Mouse (Mus musculus): ENCODE data around the gene Ostf1. TPM values are rescaled to one million over a fixed set of nuclear protein-coding genes. Genes with fewer than 3 reads are reported as not detected.

Ostf1 gene
- polyA plus RNA-seq, 1 experiment from 2014 or later = 46.1 TPM

- DNase-seq (ENCODE audit: low spot score, missing footprints) (peak; percentile 51), ATAC-seq (ENCODE audit: low FRiP score) (no peak)
- no peaks in the 10 kb centered on the region for H3K4me1 ChIP-seq (ENCODE audit: control insufficient read depth, insufficient read depth, low read length)
- no peak overlapping the region for H3K9ac ChIP-seq (ENCODE audit: low read length)
- no peak overlapping the region for H3K4me3 ChIP-seq (ENCODE audit: low read depth, low read length)
- no peak overlapping the region for H3K27ac ChIP-seq (ENCODE audit: low read depth, low read length)
- no peaks in the 10 kb centered on the region for H3K9me3 ChIP-seq (ENCODE audit: control insufficient read depth, low read length)
- no peaks in the 10 kb centered on the region for H3K36me3 ChIP-seq (ENCODE audit: control insufficient read depth, insufficient read depth, low read length)
- WGBS = 96% methylated on average over 2 of the region's 2 CpGs
- H3K4me2 ChIP-seq = no peak overlapping the region
- H3K27me3 ChIP-seq (ENCODE audit: control insufficient read depth, insufficient read depth, low read length) = no peaks in the 10 kb centered on the region
These were observed 76.0 kb downstream of the Ostf1 start for GRCm38 (mm10) chr19:18555645-18556044.

- ATAC-seq (ENCODE audit: low FRiP score) = peak; percentile 66; the same call in 1 of the 2 replicates
These were observed 83.0 kb downstream of the Ostf1 start for GRCm38 (mm10) chr19:18548668-18549067.

More at GRCm38 (mm10) chr19:18548668-18549067, 83.0 kb downstream of the Ostf1 start:
- Histone ChIP-seq H3K27me3 (ENCODE audit: control insufficient read depth, insufficient read depth, low read length) (no peaks in the 10 kb centered on the region), H3K9me3 (ENCODE audit: control insufficient read depth, low read length) (no peaks in the 10 kb centered on the region), H3K27ac (ENCODE audit: low read depth, low read length) (no peak overlapping the region), H3K9ac (ENCODE audit: low read length) (no peak overlapping the region), H3K4me1 (ENCODE audit: control insufficient read depth, insufficient read depth, low read length) (no peaks in the 10 kb centered on the region), H3K4me3 (ENCODE audit: low read depth, low read length) (no peak overlapping the region), H3K4me2 (no peak overlapping the region), H3K36me3 (ENCODE audit: control insufficient read depth, insufficient read depth, low read length) (no peaks in the 10 kb centered on the region)
- peak; percentile 96 for DNase-seq (ENCODE audit: low spot score, missing footprints)
- WGBS = 14% methylated on average over 4 of the region's 4 CpGs

Other genes starting within 250 kb of the Ostf1 start
- gene Nmrk1, start 127 bp upstream of the Ostf1 start, polyA plus RNA-seq (2014; fragmentation: Nextera tagmentation; extraction: Ambion mirVana) = 4.9 and 5.8 TPM in 2 replicates
- gene Carnmt1, start 38.9 kb upstream of the Ostf1 start, polyA plus RNA-seq (2014; fragmentation: Nextera tagmentation; extraction: Ambion mirVana) = 25.4 and 29.8 TPM in 2 replicates
- gene D030056L22Rik, start 81.4 kb upstream of the Ostf1 start, polyA plus RNA-seq (2014; fragmentation: Nextera tagmentation; extraction: Ambion mirVana) = 91.1 and 94.2 TPM in 2 replicates
- gene Trpm6, start 118.2 kb upstream of the Ostf1 start, polyA plus RNA-seq (2014; fragmentation: Nextera tagmentation; extraction: Ambion mirVana) = 0.58 and 0.59 TPM in 2 replicates